Mouse (Mus musculus) hindbrain, embryonic 16.5 days (tissue): ENCODE measurements around the gene Trim56. TPM values are rescaled to one million over a fixed set of nuclear protein-coding genes. Genes with fewer than 3 reads are reported as not detected.

Experiments used
- ATAC-seq: fragments of 200-750 bp; cut with Nextera tagmentation; 2 replicates; pipeline ENCODE4 v1.8.0; 2017; ENCODE audit warnings: moderate TSS enrichment, moderate library complexity
- H3K27ac ChIP-seq: fragments of 300-500 bp; sonication (generic); 2 replicates; pipeline ENCODE4 v1.5.1; 2014; ENCODE audit warnings: low read depth, mild to moderate bottlenecking, control low read depth, low read length, moderate library complexity
- H3K27me3 ChIP-seq: fragments of 300-500 bp; sonication (generic); replicated peaks from 2 replicates; pipeline ENCODE4 v1.6.1; 2014; ENCODE audit warnings: low read length; ENCODE audit not compliant: control insufficient read depth, insufficient read depth
- H3K36me3 ChIP-seq: fragments of 300-500 bp; sonication (generic); 2 replicates; pipeline ENCODE4 v1.6.1; 2014; ENCODE audit warnings: mild to moderate bottlenecking, low read length, moderate library complexity, mixed read lengths; ENCODE audit not compliant: control insufficient read depth, insufficient read depth
- H3K4me1 ChIP-seq: fragments of 300-500 bp; sonication (generic); 2 replicates; pipeline ENCODE4 v1.6.1; 2014; ENCODE audit warnings: low read depth, low read length; ENCODE audit not compliant: control insufficient read depth, insufficient read depth
- H3K4me2 ChIP-seq: fragments of 300-500 bp; sonication (generic); 2 replicates; pipeline ENCODE4 v1.6.1; 2014; ENCODE audit warnings: mild to moderate bottlenecking, low read length, control low read depth, moderate library complexity
- H3K4me3 ChIP-seq: fragments of 300-500 bp; sonication (generic); 2 replicates; pipeline ENCODE4 v1.5.1; 2014; ENCODE audit warnings: mild to moderate bottlenecking, low read length, control low read depth, moderate library complexity
- H3K9ac ChIP-seq: fragments of 300-500 bp; sonication (generic); 2 replicates; pipeline ENCODE4 v1.6.1; 2014; ENCODE audit warnings: low read depth, mild to moderate bottlenecking, control low read depth, low read length, moderate library complexity
- H3K9me3 ChIP-seq: fragments of 300-500 bp; sonication (generic); 2 replicates; pipeline ENCODE4 v1.6.1; 2014; ENCODE audit warnings: mild to moderate bottlenecking, low read length, moderate library complexity; ENCODE audit not compliant: control insufficient read depth
- WGBS: fragments of 180-500 bp; shearing (Covaris S2); extraction: QIAGEN DNeasy Blood & Tissue Kit; methylation state at CpG from one replicate; pipeline ENCODE4 v1.1.7; 2014; 5-methylcytosine and 5-hydroxymethylcytosine counted together
- polyA plus RNA-seq: library from polyadenylated mRNA; unstranded; fragments of >200 nt; fragmentation: Nextera tagmentation; extraction: Ambion mirVana; gene quantifications from 2 replicates; pipeline ENCODE4 v1.2.1, GENCODE M21; 2015

Gene Trim56
- polyA plus RNA-seq, 1 experiment from 2014 or later, result 2.3 TPM

- no peak overlapping the region for H3K4me3 ChIP-seq
- H3K27ac ChIP-seq, result no peak overlapping the region
- H3K9me3 ChIP-seq, result no peaks in the 10 kb centered on the region
- no peaks in the 10 kb centered on the region for H3K4me1 ChIP-seq
- no peak overlapping the region for H3K9ac ChIP-seq
- 60% methylated on average over 28 of the region's 28 CpGs for WGBS
- ATAC-seq, result no peak
- no peaks in the 10 kb centered on the region for H3K36me3 ChIP-seq
- no peaks in the 10 kb centered on the region for H3K27me3 ChIP-seq
- H3K4me2 ChIP-seq, result no peak overlapping the region; the same call in 1 of the 2 replicates
These were observed 13.2 kb downstream of the Trim56 start for GRCm38 (mm10) chr5:137102575-137103522.

- H3K36me3 ChIP-seq, result no peaks in the 10 kb centered on the region
- no peak for ATAC-seq
- H3K4me3 ChIP-seq, result no peak overlapping the region
- no peaks in the 10 kb centered on the region for H3K9me3 ChIP-seq
- no peak overlapping the region for H3K4me2 ChIP-seq
- no peaks in the 10 kb centered on the region for H3K27me3 ChIP-seq
- H3K9ac ChIP-seq, result no peak overlapping the region
- H3K27ac ChIP-seq, result no peak overlapping the region
- WGBS, result 79% methylated on average over 10 of the region's 10 CpGs
- H3K4me1 ChIP-seq, result no peaks in the 10 kb centered on the region
These were observed 13.9 kb downstream of the Trim56 start for GRCm38 (mm10) chr5:137102078-137102477.

GRCm38 (mm10) chr5:137100660-137101059 lies 15.3 kb downstream of the Trim56 start:
- no peak overlapping the region for H3K9ac ChIP-seq
- no peak for ATAC-seq
- H3K4me1 ChIP-seq, result no peaks in the 10 kb centered on the region
- no peak overlapping the region for H3K4me3 ChIP-seq
- no peak overlapping the region for H3K27ac ChIP-seq
- H3K4me2 ChIP-seq, result no peak overlapping the region
- H3K9me3 ChIP-seq, result no peaks in the 10 kb centered on the region
- H3K27me3 ChIP-seq, result no peaks in the 10 kb centered on the region
- WGBS, result 56% methylated on average over 4 of the region's 4 CpGs
- no peaks in the 10 kb centered on the region for H3K36me3 ChIP-seq

- no peak for ATAC-seq
- H3K9ac ChIP-seq, result no peak overlapping the region
- no peaks in the 10 kb centered on the region for H3K4me1 ChIP-seq
- H3K4me3 ChIP-seq, result no peak overlapping the region
- H3K27ac ChIP-seq, result no peak overlapping the region
- WGBS, result 77% methylated on average over 11 of the region's 11 CpGs
- H3K27me3 ChIP-seq, result no peaks in the 10 kb centered on the region
- H3K9me3 ChIP-seq, result no peaks in the 10 kb centered on the region
- H3K4me2 ChIP-seq, result no peak overlapping the region
- no peaks in the 10 kb centered on the region for H3K36me3 ChIP-seq
These were observed 17.6 kb downstream of the Trim56 start for GRCm38 (mm10) chr5:137098418-137098817.

- Histone ChIP-seq H3K9me3 (no peaks in the 10 kb centered on the region), H3K36me3 (no peaks in the 10 kb centered on the region), H3K4me3 (no peak overlapping the region), H3K9ac (no peak overlapping the region), H3K27me3 (no peaks in the 10 kb centered on the region), H3K4me2 (no peak overlapping the region), H3K27ac (no peak overlapping the region), H3K4me1 (no peaks in the 10 kb centered on the region)
- no peak for ATAC-seq
- 67% methylated on average over 1 of the region's 1 CpGs for WGBS
These were observed 20.0 kb downstream of the Trim56 start for GRCm38 (mm10) chr5:137096037-137096436.

- Histone ChIP-seq H3K36me3 (no peaks in the 10 kb centered on the region), H3K4me1 (no peaks in the 10 kb centered on the region), H3K27ac (no peak overlapping the region), H3K4me2 (no peak overlapping the region), H3K4me3 (no peak overlapping the region), H3K9ac (no peak overlapping the region), H3K27me3 (no peaks in the 10 kb centered on the region), H3K9me3 (no peaks in the 10 kb centered on the region)
- ATAC-seq, result no peak
- 92% methylated on average over 10 of the region's 10 CpGs for WGBS
These were observed 20.9 kb downstream of the Trim56 start for GRCm38 (mm10) chr5:137095135-137095534.

- Histone ChIP-seq H3K9ac (no peak overlapping the region), H3K36me3 (no peaks in the 10 kb centered on the region), H3K4me3 (no peak overlapping the region), H3K4me1 (no peaks in the 10 kb centered on the region), H3K27me3 (no peaks in the 10 kb centered on the region), H3K9me3 (no peaks in the 10 kb centered on the region), H3K27ac (no peak overlapping the region), H3K4me2 (no peak overlapping the region)
- 83% methylated on average over 9 of the region's 9 CpGs for WGBS
- ATAC-seq, result no peak
These were observed 22.3 kb downstream of the Trim56 start for GRCm38 (mm10) chr5:137093720-137094119.

GRCm38 (mm10) chr5:137091560-137091959 lies 24.4 kb downstream of the Trim56 start:
- Histone ChIP-seq H3K27me3 (no peaks in the 10 kb centered on the region), H3K4me2 (no peak overlapping the region), H3K9ac (no peak overlapping the region; the same call in 1 of the 2 replicates), H3K36me3 (no peaks in the 10 kb centered on the region), H3K4me1 (no peaks in the 10 kb centered on the region), H3K4me3 (no peak overlapping the region), H3K27ac (no peak overlapping the region), H3K9me3 (no peaks in the 10 kb centered on the region)
- no peak for ATAC-seq
- 64% methylated on average over 6 of the region's 6 CpGs for WGBS

GRCm38 (mm10) chr5:137090870-137091269 lies 25.1 kb downstream of the Trim56 start:
- H3K4me3 ChIP-seq, result no peak overlapping the region
- H3K27ac ChIP-seq, result no peak overlapping the region
- H3K4me1 ChIP-seq, result no peaks in the 10 kb centered on the region
- no peak overlapping the region for H3K4me2 ChIP-seq
- H3K27me3 ChIP-seq, result no peaks in the 10 kb centered on the region
- no peaks in the 10 kb centered on the region for H3K9me3 ChIP-seq
- no peak overlapping the region for H3K9ac ChIP-seq
- ATAC-seq, result no peak
- 77% methylated on average over 10 of the region's 10 CpGs for WGBS
- H3K36me3 ChIP-seq, result no peaks in the 10 kb centered on the region
